In genomic region chr9:86466990-86467870, GRCm38 (mm10) we compare ENCODE assay signal across 7 mouse cellular contexts. TPM values are rescaled to one million over a fixed set of nuclear protein-coding genes. Genes with fewer than 3 reads are reported as not detected.
A peak's percentile ranks its signal among the peaks of the same experiment; 100 is the strongest.
DNase-seq lines count a peak whose midpoint lies in the region; ATAC-seq and TF ChIP-seq lines count a peak whose summit lies in the region.

Gene Dop1a (plus strand): TSS chr9:86467154.

- under 1% methylated on average over 87 of the region's 93 CpGs for WGBS in intestine, embryonic 15.5 days
- 1% methylated on average over 67 of the region's 93 CpGs for WGBS in midbrain, embryonic 12.5 days
- WGBS in small intestine, adult 2 months, result under 1% methylated on average over 87 of the region's 93 CpGs

- H3K9ac ChIP-seq in intestine, embryonic 15.5 days, result peak within 1 kb of the TSS; percentile 90
- peak within 1 kb of the TSS; percentile 88 for H3K9ac ChIP-seq in midbrain, embryonic 12.5 days (replicated peaks)

- no peaks in the 10 kb centered on the region for H3K36me3 ChIP-seq in intestine, embryonic 15.5 days
- H3K36me3 ChIP-seq in midbrain, embryonic 12.5 days, result no peaks in the 10 kb centered on the region
- H3K36me3 ChIP-seq in small intestine, adult 2 months (ENCODE audit: control insufficient read depth, insufficient read depth, low read length), result no peaks in the 10 kb centered on the region

- peak; percentile 95 for DNase-seq in adrenal gland, adult 2 months
- peak; percentile 95 for DNase-seq in embryo, embryonic 11 days
- DNase-seq in gastrocnemius, postnatal 25 days, result peak; percentile 93
- DNase-seq in left cerebral cortex, postnatal 4 days, result peak; percentile 94

- peaks cover 3% of the 10 kb centered on the region; the same call in 1 of the 2 replicates for H3K4me1 ChIP-seq in intestine, embryonic 15.5 days (replicated peaks)
- peaks cover 7% of the 10 kb centered on the region; the same call in 1 of the 2 replicates for H3K4me1 ChIP-seq in midbrain, embryonic 12.5 days
- peaks cover 2% of the 10 kb centered on the region; the same call in 1 of the 2 replicates for H3K4me1 ChIP-seq in small intestine, adult 2 months (ENCODE audit: control insufficient read depth, insufficient read depth, insufficient read length, low read length)

- peak within 1 kb of the TSS; percentile 92 for H3K4me3 ChIP-seq in intestine, embryonic 15.5 days (replicated peaks)
- H3K4me3 ChIP-seq in midbrain, embryonic 12.5 days, result peak within 1 kb of the TSS; percentile 89
- H3K4me3 ChIP-seq in small intestine, adult 2 months (ENCODE audit: low read depth, low read length), result peak within 1 kb of the TSS; percentile 96

- ATAC-seq in intestine, embryonic 15.5 days, result peak; percentile 95
- ATAC-seq in midbrain, embryonic 12.5 days (ENCODE audit: low FRiP score, low read depth), result peak; percentile 93

- no peaks in the 10 kb centered on the region for H3K27me3 ChIP-seq in intestine, embryonic 15.5 days (replicated peaks)
- peaks cover 10% of the 10 kb centered on the region for H3K27me3 ChIP-seq in midbrain, embryonic 12.5 days
- H3K27me3 ChIP-seq in small intestine, adult 2 months (ENCODE audit: control insufficient read depth, insufficient read depth, low read length), result no peaks in the 10 kb centered on the region

- no peaks in the 10 kb centered on the region for H3K9me3 ChIP-seq in intestine, embryonic 15.5 days
- H3K9me3 ChIP-seq in midbrain, embryonic 12.5 days, result no peaks in the 10 kb centered on the region

- peak within 1 kb of the TSS; percentile 83 for H3K27ac ChIP-seq in intestine, embryonic 15.5 days
- H3K27ac ChIP-seq in midbrain, embryonic 12.5 days (replicated peaks), result peak within 1 kb of the TSS; percentile 68
- peak within 1 kb of the TSS; percentile 92 for H3K27ac ChIP-seq in small intestine, adult 2 months (ENCODE audit: insufficient read depth, low read depth, low read length)

- peak; percentile 62 for TF ChIP-seq POLR2A in small intestine, adult 2 months (IDR thresholded peaks at IDR 0.05; ENCODE audit: low read depth, low read length)

- peak; percentile 86 for TF ChIP-seq CTCF in small intestine, adult 2 months (IDR thresholded peaks at IDR 0.05; ENCODE audit: extremely low read depth, insufficient read length, insufficient replicate concordance, low read depth, low read length)

- H3K4me2 ChIP-seq in intestine, embryonic 15.5 days (replicated peaks), result peak within 1 kb of the TSS; percentile 75
- H3K4me2 ChIP-seq in midbrain, embryonic 12.5 days (replicated peaks), result peak within 1 kb of the TSS; percentile 93

- intact Hi-C loops in left cerebral cortex, postnatal 4 days (cut with DNase I), result no loop called here

RNA-seq across cellular contexts. Expression of gene Dop1a, which starts in this region (rescaled TPM):
- total RNA-seq in adrenal gland, adult 2 months (2021), result 10 to 100 TPM; 20.0 to 26.1 TPM
- polyA plus RNA-seq in adrenal gland, adult 2 months (2012; rRNA removed), result 2.9 and 3.1 TPM in 2 replicates
- 1 to 10 TPM; 9.0 to 9.7 TPM for total RNA-seq in gastrocnemius, postnatal 25 days (2021)
- polyA plus RNA-seq in intestine, embryonic 15.5 days (2015; fragmentation: Nextera tagmentation; extraction: Ambion mirVana), result 11.0 and 12.0 TPM in 2 replicates
- total RNA-seq in left cerebral cortex, postnatal 4 days (2021), result 10 to 100 TPM; 72.3 to 83.1 TPM
- 20.1 and 23.3 TPM in 2 replicates for polyA plus RNA-seq in midbrain, embryonic 12.5 days (2016; fragmentation: Nextera tagmentation; extraction: Ambion mirVana)
- polyA plus RNA-seq in small intestine, adult 2 months (2012; rRNA removed), result 3.0 and 5.1 TPM in 2 replicates

Comparison
In these comparisons a context has a peak if more than half of its experiments do, and no peak if none do; other contexts are left out.
1. Peak in every context shown above with its lines: DNase-seq, ATAC-seq, H3K4me3 ChIP-seq and H3K27ac ChIP-seq.